Mouse (Mus musculus): ENCODE results near the gene Rnft1.
A peak's percentile ranks its signal among the peaks of the same experiment; 100 is the strongest.
"Not testable (repeated sequence)": the region's sequence is repeated elsewhere in the genome, so short reads cannot be mapped to it uniquely, and the experiment has no call there.

Rnft1 gene

GRCm38 (mm10) chr11:86519751-86520150, 35.3 kb downstream of the Rnft1 start:
- DNase-seq (ENCODE audit: low spot score) = no peak

DNA sequence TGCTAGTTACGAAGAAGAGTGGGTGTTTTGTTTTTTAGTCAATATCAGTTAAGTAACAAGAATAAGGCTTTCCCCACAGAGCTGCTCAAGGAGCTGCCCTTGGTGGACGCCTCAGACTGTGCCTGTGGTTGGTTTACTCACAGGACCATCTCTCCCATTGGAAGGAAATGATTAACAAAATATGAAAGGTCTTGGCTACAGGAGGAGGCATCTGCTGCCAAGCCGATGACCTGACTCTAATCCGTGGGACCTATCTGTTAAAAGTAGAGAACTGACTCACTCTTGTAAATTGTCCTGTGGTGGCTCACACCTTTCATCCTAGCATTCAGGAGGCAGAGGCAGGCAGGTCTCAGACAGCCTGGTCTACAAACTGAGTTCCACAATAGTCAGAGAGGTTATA, 43.1 kb downstream of the Rnft1 start:
- no peak for DNase-seq (ENCODE audit: low spot score)

DNA sequence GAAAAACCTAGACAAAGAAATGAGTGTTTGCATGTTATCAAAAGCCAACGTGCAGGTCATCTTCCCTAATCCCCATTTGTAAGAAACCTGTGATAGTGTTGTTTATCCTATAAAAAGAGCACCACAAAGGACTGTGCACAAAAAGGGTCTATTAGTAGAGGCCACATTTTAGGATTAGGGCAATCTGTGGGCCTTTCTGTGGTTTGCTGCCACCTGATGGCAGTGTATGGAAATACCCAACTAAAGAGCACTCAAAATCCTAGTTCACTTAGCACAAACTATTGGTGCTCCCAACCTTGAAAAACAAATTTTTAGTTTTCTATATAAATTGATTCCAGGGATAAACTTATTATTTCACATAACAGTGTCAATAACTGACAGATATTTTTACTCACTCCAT, 48.4 kb downstream of the Rnft1 start:
- DNase-seq (ENCODE audit: low spot score) = no peak

GRCm38 (mm10) chr11:86533302-86533701, 48.8 kb downstream of the Rnft1 start:
- DNase-seq (ENCODE audit: low spot score) = not testable (repeated sequence)

- no peak for DNase-seq (ENCODE audit: low spot score)
Measured at GRCm38 (mm10) chr11:86534201-86534910, 49.9 kb downstream of the Rnft1 start.

DNA sequence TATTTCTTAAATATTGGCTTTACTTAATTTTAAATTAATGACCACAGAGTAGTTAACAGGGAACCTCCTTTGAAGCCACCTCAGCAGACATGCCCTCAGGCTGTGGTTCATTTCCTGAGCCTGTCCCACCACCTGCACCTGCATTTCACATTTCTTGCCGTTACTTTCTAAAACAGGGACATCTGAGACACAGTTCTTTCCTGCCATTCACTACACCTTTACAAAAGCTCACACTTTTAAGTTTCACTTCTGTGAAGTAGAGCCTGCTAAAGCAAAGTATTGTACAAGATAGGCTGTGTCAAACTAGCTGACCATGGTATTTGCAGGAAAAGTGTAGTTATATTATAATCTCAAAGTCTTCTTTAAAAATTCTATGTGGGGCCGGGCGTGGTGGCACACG, 54.3 kb downstream of the Rnft1 start:
- no peak for DNase-seq (ENCODE audit: low spot score)

DNA sequence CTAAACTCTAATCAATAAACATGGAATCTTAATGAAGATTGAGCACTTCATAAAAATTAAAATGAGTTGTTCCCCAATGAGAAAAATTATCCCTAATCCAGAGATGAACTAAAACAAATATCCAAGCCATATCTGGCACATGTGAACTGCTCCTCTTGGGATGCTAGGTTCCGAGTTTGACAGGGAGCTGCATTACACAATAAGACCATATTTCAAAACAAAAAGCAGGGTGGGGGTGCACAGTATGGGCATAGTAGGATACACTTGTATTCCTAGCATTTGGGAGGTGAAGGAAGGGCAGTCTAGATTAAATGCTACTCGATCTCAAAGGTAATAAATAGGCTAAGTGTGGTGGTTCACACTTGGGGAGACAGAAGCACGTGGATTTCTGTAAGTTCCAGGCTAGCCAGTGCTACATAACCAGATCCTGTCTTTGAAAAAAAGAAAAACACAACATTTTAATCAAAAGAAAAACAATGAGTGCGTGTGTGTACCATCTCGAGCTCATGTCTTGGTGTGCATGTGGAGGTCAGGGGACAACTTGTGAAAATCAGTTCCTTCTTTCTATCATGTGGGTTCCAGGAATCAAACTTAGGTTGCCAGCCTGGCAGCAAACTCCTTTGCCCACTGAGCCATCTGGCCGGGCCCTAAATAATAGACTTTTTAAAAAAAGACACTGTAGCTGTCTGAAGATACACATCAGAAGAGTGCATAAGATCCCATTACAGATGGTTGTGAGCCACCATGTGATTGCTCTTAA, 55.4 kb downstream of the Rnft1 start:
- no peak for DNase-seq (ENCODE audit: low spot score)

DNA sequence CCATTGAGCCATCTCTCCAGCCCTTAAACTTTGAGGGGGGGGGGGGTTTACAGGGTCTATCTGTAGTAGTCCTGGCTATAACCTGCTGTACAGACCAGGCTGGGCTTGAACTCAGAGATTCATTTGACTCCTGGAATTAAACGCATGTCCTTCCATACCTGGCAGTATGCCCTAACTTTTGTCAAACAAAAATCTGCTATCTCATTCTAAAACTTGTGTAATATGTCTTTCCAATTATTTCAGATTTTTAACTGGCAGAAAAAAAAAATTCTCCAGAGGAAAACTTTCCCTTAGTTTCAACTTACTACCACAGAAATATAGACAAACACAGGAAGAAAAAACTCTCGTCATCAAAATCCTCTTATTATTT, 56.0 kb downstream of the Rnft1 start:
- no peak for DNase-seq (ENCODE audit: low spot score)

GRCm38 (mm10) chr11:86542851-86543250, 58.4 kb downstream of the Rnft1 start:
- DNase-seq (ENCODE audit: low spot score) = no peak

GRCm38 (mm10) chr11:86543960-86544638, 59.6 kb downstream of the Rnft1 start:
- DNase-seq (ENCODE audit: low spot score) = peak; percentile 24

GRCm38 (mm10) chr11:86544639-86545299, 60.3 kb downstream of the Rnft1 start, which contains the start of the genes Rps6kb1 and Tubd1:
Gene Rps6kb1, minus strand, starts transcription at chr11:86544805.
Gene Tubd1, plus strand, starts transcription at chr11:86544991.
- DNase-seq (ENCODE audit: low spot score) = peak; percentile 99

DNA sequence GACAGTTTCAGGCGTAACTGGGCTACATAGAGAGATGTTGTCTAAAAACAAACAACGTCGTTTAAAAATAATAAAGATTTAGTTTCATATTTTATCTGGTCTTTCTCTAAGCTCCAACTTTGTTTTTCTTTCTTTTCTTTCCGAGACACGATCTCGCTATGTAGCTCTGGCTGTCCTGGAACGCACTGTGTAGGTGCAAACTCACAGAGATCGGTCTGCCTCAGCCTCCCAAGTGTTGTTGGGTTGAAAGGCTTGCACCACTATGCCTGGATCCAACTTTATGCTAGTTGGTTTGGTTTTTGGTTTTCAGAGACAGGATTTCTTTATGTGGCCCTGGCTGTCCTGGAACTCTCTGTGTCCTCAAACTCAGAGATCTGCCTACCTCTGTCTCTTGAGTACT, 61.1 kb downstream of the Rnft1 start:
- no peak for DNase-seq (ENCODE audit: low spot score)

- DNase-seq (ENCODE audit: low spot score) = no peak
Measured at GRCm38 (mm10) chr11:86547412-86547811, 63.0 kb downstream of the Rnft1 start.

All from urinary bladder, postnatal 10 days (tissue).